Mouse (Mus musculus) adrenal gland, adult 8-10 months (tissue): Measurements from ENCODE around the gene Olfr466. TPM values are rescaled to one million over a fixed set of nuclear protein-coding genes. Genes with fewer than 3 reads are reported as not detected.

Source experiments
- DNase-seq: peaks from one replicate; pipeline ENCODE4 v3.0.0; 2022
- total RNA-seq, 4 experiments: library from RNA; stranded (reverse); gene quantifications; 2 replicates each; pipeline ENCODE4 v1.2.4; 2022

Gene Olfr466
- total RNA-seq, result not detected

GRCm38 (mm10) chr13:65149940-65150339 lies at the start of gene Olfr466:
Gene Olfr466, plus strand, starts transcription at chr13:65150240.
- DNase-seq, result no peak

- DNase-seq, result no peak
Observed at GRCm38 (mm10) chr13:65100678-65101077, 49.4 kb upstream of the Olfr466 start.

GRCm38 (mm10) chr13:65101232-65101631 lies 48.8 kb upstream of the Olfr466 start:
- no peak for DNase-seq

- no peak for DNase-seq
Observed at GRCm38 (mm10) chr13:65111961-65112360, 38.1 kb upstream of the Olfr466 start.

- peak; percentile 90 for DNase-seq
Observed at GRCm38 (mm10) chr13:65112459-65113110, 37.5 kb upstream of the Olfr466 start, which contains the start of gene Mfsd14b. Gene Mfsd14b, minus strand, starts transcription at chr13:65112975.

GRCm38 (mm10) chr13:65113239-65113638 lies 36.8 kb upstream of the Olfr466 start:
- DNase-seq, result no peak

- DNase-seq, result no peak
Observed at GRCm38 (mm10) chr13:65120984-65121383, 29.1 kb upstream of the Olfr466 start.

- no peak for DNase-seq
Observed at GRCm38 (mm10) chr13:65122111-65122510, 27.9 kb upstream of the Olfr466 start.

- DNase-seq, result no peak
Observed at GRCm38 (mm10) chr13:65127063-65127847, 22.8 kb upstream of the Olfr466 start.

GRCm38 (mm10) chr13:65137789-65138188 lies 12.3 kb upstream of the Olfr466 start, which contains the start of gene Olfr465-ps1:
Gene Olfr465-ps1, plus strand, starts transcription at chr13:65138089.
- no peak for DNase-seq

- no peak for DNase-seq
Observed at GRCm38 (mm10) chr13:65174102-65174501, 24.1 kb downstream of the Olfr466 start.

- DNase-seq, result peak; percentile 4
Observed at GRCm38 (mm10) chr13:65175734-65176471, 25.9 kb downstream of the Olfr466 start.

GRCm38 (mm10) chr13:65176472-65177091 lies 26.5 kb downstream of the Olfr466 start:
- DNase-seq, result no peak

- DNase-seq, result no peak
Observed at GRCm38 (mm10) chr13:65200667-65201066, 50.6 kb downstream of the Olfr466 start.

Other genes with a start within 250 kb of the Olfr466 start
- under 1 TPM in 3 of 4 experiments, not detected in 1; 0.03 to 0.06 (median 0.05) TPM for gene Cntnap3, start 246.3 kb upstream of the Olfr466 start, total RNA-seq
- not detected for gene Spata31, start 232.8 kb upstream of the Olfr466 start, total RNA-seq
- not detected for gene Spata31d1c, start 117.2 kb upstream of the Olfr466 start, total RNA-seq
- gene Prss47, start 97.5 kb upstream of the Olfr466 start, total RNA-seq, result not detected
- gene Mfsd14b, start 37.3 kb upstream of the Olfr466 start, total RNA-seq, result 10 to 100 TPM; 42.3 to 48.7 (median 45.9) TPM
- gene Olfr465-ps1, start 12.2 kb upstream of the Olfr466 start, total RNA-seq, result not detected
- under 1 TPM; 0.30 to 0.40 (median 0.33) TPM for gene Nlrp4f, start 55.7 kb downstream of the Olfr466 start, total RNA-seq
- under 1 TPM in 1 of 4 experiments, not detected in 3; 0.28 TPM for gene Gm10775, start 109.3 kb downstream of the Olfr466 start, total RNA-seq
- 10 to 100 TPM; 24.5 to 41.4 (median 32.6) TPM for gene Zfp369, start 128.6 kb downstream of the Olfr466 start, total RNA-seq